ENCODE assay signal across 9 mouse cellular contexts in the genomic region with DNA sequence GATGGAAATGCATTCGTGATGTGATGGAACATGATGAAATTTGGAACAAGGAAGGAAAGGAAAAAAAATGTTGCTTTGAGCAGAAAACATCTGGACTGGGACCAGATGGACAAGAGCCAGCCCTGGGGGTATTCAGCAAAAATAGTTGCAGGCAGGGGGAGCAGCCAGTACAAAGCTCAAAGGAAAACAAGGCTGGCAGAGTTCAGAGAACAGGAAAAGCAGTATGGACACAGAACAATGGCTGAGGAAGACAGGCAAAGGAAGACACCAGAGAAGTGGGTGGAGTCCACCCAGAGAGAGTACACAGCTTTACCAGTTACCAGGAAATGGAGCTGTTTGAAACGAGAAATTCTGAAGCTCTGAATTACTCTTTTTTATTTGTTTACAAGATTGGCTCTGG. TPM values are rescaled to one million over a fixed set of nuclear protein-coding genes. Genes with fewer than 3 reads are reported as not detected.
DNase-seq lines count a peak whose midpoint lies in the region; ATAC-seq lines count a peak whose summit lies in the region.
"Had no signal": no experiment of that assay in that cellular context is flagged by ENCODE, and none has a peak within 500 bp of the region (broad histone marks: within the 10 kb centered on the region; RNA-seq: fewer than 3 reads in every experiment).

No protein-coding gene starts in this region.

- 26% methylated on average over 2 of the region's 2 CpGs for WGBS in embryonic facial prominence, embryonic 15.5 days

- 0 out of 2 replicates have a peak overlapping the region, but pooled peaks have one; percentile 13 for H3K27ac ChIP-seq in embryonic facial prominence, embryonic 15.5 days (replicated peaks)

- no peaks in the 10 kb centered on the region for H3K27me3 ChIP-seq in embryonic facial prominence, embryonic 15.5 days
- H3K27me3 ChIP-seq: stomach, embryonic 15.5 days had no signal

- H3K9me3 ChIP-seq in embryonic facial prominence, embryonic 15.5 days (replicated peaks): no peaks in the 10 kb centered on the region
- H3K9me3 ChIP-seq: stomach, embryonic 15.5 days had no signal

- no peak overlapping the region for H3K4me2 ChIP-seq in embryonic facial prominence, embryonic 15.5 days (replicated peaks)
- H3K4me2 ChIP-seq: stomach, embryonic 15.5 days had no signal

- peaks cover 7% of the 10 kb centered on the region; the same call in 1 of the 2 replicates for H3K4me1 ChIP-seq in embryonic facial prominence, embryonic 15.5 days
- H3K4me1 ChIP-seq: stomach, embryonic 15.5 days had no signal

- ATAC-seq in embryonic facial prominence, embryonic 15.5 days (ENCODE audit: insufficient number of reproducible peaks, low FRiP score, low TSS enrichment, low read depth): no peak

- H3K36me3 ChIP-seq in embryonic facial prominence, embryonic 15.5 days: no peaks in the 10 kb centered on the region
- H3K36me3 ChIP-seq: stomach, embryonic 15.5 days had no signal

- H3K9ac ChIP-seq in embryonic facial prominence, embryonic 15.5 days: no peak overlapping the region
- H3K9ac ChIP-seq: stomach, embryonic 15.5 days had no signal

- H3K4me3 ChIP-seq in embryonic facial prominence, embryonic 15.5 days (replicated peaks): no peak overlapping the region
- H3K4me3 ChIP-seq: stomach, embryonic 15.5 days had no signal

- DNase-seq in spleen, adult 18-20 months: peak; percentile 6 to 7
- no peak for DNase-seq in spleen, adult 12 weeks (ENCODE audit: low spot score)
- peak; percentile 81 for DNase-seq in heart, postnatal 4 days
- DNase-seq in layer of hippocampus, postnatal 14 days (ENCODE audit: low spot score in 2 of 2): peak; percentile 11 to 33
- peak; percentile 23 for DNase-seq in mesoderm, embryonic 11.5 days (ENCODE audit: low read depth, low spot score)
- DNase-seq in thymus, postnatal 36 days: no peak
- DNase-seq in B cell, adult 2 months: no peak

RNA-seq across cellular contexts. Expression of gene Btbd3, which starts 40.8 kb away (rescaled TPM):
- 22.7 and 24.3 TPM in 2 replicates for polyA plus RNA-seq in embryonic facial prominence, embryonic 15.5 days (2015; fragmentation: Nextera tagmentation; extraction: Ambion mirVana)
- total RNA-seq in heart, postnatal 4 days (2021): 10 to 100 TPM; 22.3 to 22.7 TPM
- total RNA-seq in layer of hippocampus, postnatal 14 days (2021): 100 to 1,000 TPM; 147 to 151 TPM

Comparison
In these comparisons a context has a peak if more than half of its experiments do, and no peak if none do; other contexts are left out.
1. DNase-seq: peak in spleen, adult 18-20 months (2 of 2), heart, postnatal 4 days (single experiment), layer of hippocampus, postnatal 14 days (2 of 2) and mesoderm, embryonic 11.5 days (single experiment); none in spleen, adult 12 weeks (single experiment), thymus, postnatal 36 days (0 of 2) and B cell, adult 2 months (0 of 2).
2. RNA of gene Btbd3, which starts 40.8 kb away (total RNA-seq): 147 to 151 TPM in layer of hippocampus, postnatal 14 days; 22.3 to 22.7 TPM in heart, postnatal 4 days; every median in the first group is over 4 times any median in the second.